Mouse (Mus musculus) skeletal muscle tissue, adult 2 months (tissue): Measurements from ENCODE around the gene Nup210l.

Source experiments
- DNase-seq: peaks from one replicate; pipeline ENCODE4 v3.0.0-alpha.2; 2012; ENCODE audit warnings: low read depth, low spot score

Gene Nup210l

GRCm38 (mm10) chr3:90255784-90256353 lies 151.9 kb downstream of the Nup210l start:
- no peak for DNase-seq

- DNase-seq, result no peak
Measured at GRCm38 (mm10) chr3:90256731-90257530, 153.0 kb downstream of the Nup210l start.

GRCm38 (mm10) chr3:90258521-90258920 lies 154.6 kb downstream of the Nup210l start:
- DNase-seq, result no peak
